Mouse (Mus musculus) megakaryocyte-erythroid progenitor cell, adult 5-6 weeks (primary cell): ENCODE measurements around the gene Ccdc148. TPM values are rescaled to one million over a fixed set of nuclear protein-coding genes. Genes with fewer than 3 reads are reported as not detected.

ENCODE experiments used
- ATAC-seq: replicated peaks from 2 replicates; pipeline ENCODE4 v1.8.0; 2016; ENCODE audit warnings: mild to moderate bottlenecking, inconsistent platforms; ENCODE audit not compliant: severe bottlenecking, poor library complexity, low FRiP score, low TSS enrichment
- total RNA-seq, 2 experiments: library from RNA; stranded (forward) in 1 of 2; stranded (reverse) in 1 of 2; fragments of 200-1000, 215-1000 nt in 1 of 2; fragments of >200 nt in 1 of 2; fragmentation: Nextera tagmentation in 1 of 2; gene quantifications; 2 replicates each; pipeline ENCODE4 v1.2.3; 2014 to 2017

Ccdc148 gene
- total RNA-seq, 2 experiments from 2014 or later = 0.28 TPM; not detected in 1

GRCm38 (mm10) chr2:59181321-59182113 is 21.0 kb upstream of the Ccdc148 start:
- ATAC-seq = no peak

- no peak for ATAC-seq
These were observed 19.0 kb upstream of the Ccdc148 start for GRCm38 (mm10) chr2:59179487-59179886.

GRCm38 (mm10) chr2:59178960-59179359 is 18.5 kb upstream of the Ccdc148 start:
- ATAC-seq = no peak

- no peak for ATAC-seq
These were observed 17.7 kb upstream of the Ccdc148 start for GRCm38 (mm10) chr2:59178191-59178590.

GRCm38 (mm10) chr2:59175926-59176325 is 15.4 kb upstream of the Ccdc148 start:
- ATAC-seq = no peak

GRCm38 (mm10) chr2:59171533-59171932 is 11.1 kb upstream of the Ccdc148 start:
- ATAC-seq = no peak

GRCm38 (mm10) chr2:59170593-59170992 is 10.1 kb upstream of the Ccdc148 start:
- no peak for ATAC-seq

- ATAC-seq = no peak
These were observed 9.7 kb upstream of the Ccdc148 start for GRCm38 (mm10) chr2:59170208-59170589.

- no peak for ATAC-seq
These were observed 9.2 kb upstream of the Ccdc148 start for GRCm38 (mm10) chr2:59169572-59170207.

- no peak for ATAC-seq
These were observed 7.3 kb upstream of the Ccdc148 start for GRCm38 (mm10) chr2:59167830-59168229.

- no peak for ATAC-seq
These were observed 6.5 kb upstream of the Ccdc148 start for GRCm38 (mm10) chr2:59166976-59167375.

GRCm38 (mm10) chr2:59162285-59162600 is 1.8 kb upstream of the Ccdc148 start:
- no peak for ATAC-seq

- ATAC-seq = peak; percentile 51
These were observed 1.2 kb upstream of the Ccdc148 start for GRCm38 (mm10) chr2:59161441-59162284.

- ATAC-seq = no peak
These were observed 548 bp upstream of the Ccdc148 start for GRCm38 (mm10) chr2:59161021-59161440.

- ATAC-seq = no peak
These were observed 400 bp downstream of the Ccdc148 start for GRCm38 (mm10) chr2:59159961-59160604.

GRCm38 (mm10) chr2:59158117-59158516 is 2.4 kb downstream of the Ccdc148 start:
- no peak for ATAC-seq

- no peak for ATAC-seq
These were observed 5.1 kb downstream of the Ccdc148 start for GRCm38 (mm10) chr2:59155428-59155827.

GRCm38 (mm10) chr2:59131044-59131443 is 29.4 kb downstream of the Ccdc148 start:
- ATAC-seq = no peak

GRCm38 (mm10) chr2:59129821-59130220 is 30.7 kb downstream of the Ccdc148 start:
- no peak for ATAC-seq

- no peak for ATAC-seq
These were observed 31.5 kb downstream of the Ccdc148 start for GRCm38 (mm10) chr2:59129023-59129422.
